Mouse (Mus musculus): Measurements from ENCODE around the gene 1700029I15Rik. TPM values are rescaled to one million over a fixed set of nuclear protein-coding genes. Genes with fewer than 3 reads are reported as not detected.

Gene 1700029I15Rik
- polyA plus RNA-seq, 1 experiment from 2014 or later: 1.9 TPM

GRCm38 (mm10) chr2:92364086-92364485 is 18.3 kb upstream of the 1700029I15Rik start:
- TF ChIP-seq CTCF (IDR thresholded peaks at IDR 0.05; ENCODE audit: low read depth) (no peak), EP300 (IDR thresholded peaks at IDR 0.05; ENCODE audit: low read depth) (no peak)
- Histone ChIP-seq H3K9ac (replicated peaks) (no peak overlapping the region), H3K36me3 (replicated peaks; ENCODE audit: insufficient read depth, low read length) (peaks cover 17% of the 10 kb centered on the region), H3K9me3 (ENCODE audit: low read length) (no peaks in the 10 kb centered on the region), H3K4me3 (ENCODE audit: low read depth, low read length) (no peak overlapping the region), H3K4me1 (ENCODE audit: insufficient read depth) (no peaks in the 10 kb centered on the region; the same call in 1 of the 2 replicates), H3K27me3 (ENCODE audit: insufficient read depth, low read length) (0 out of 2 replicates have a peak, but pooled peaks cover 3% of the 10 kb centered on the region), H3K27ac (ENCODE audit: low read depth) (no peak overlapping the region), H3K4me2 (ENCODE audit: low read depth, low read length) (no peak overlapping the region)
- 86% methylated on average over 4 of the region's 4 CpGs for WGBS (ENCODE audit: insufficient replicate concordance)
- ATAC-seq (no peak), DNase-seq (no peak)

- no peak overlapping the region for H3K27ac ChIP-seq (ENCODE audit: low read depth)
- TF ChIP-seq CTCF (IDR thresholded peaks at IDR 0.05; ENCODE audit: low read depth) (no peak), EP300 (IDR thresholded peaks at IDR 0.05; ENCODE audit: low read depth) (no peak)
- H3K36me3 ChIP-seq (replicated peaks; ENCODE audit: insufficient read depth, low read length): peaks cover 6% of the 10 kb centered on the region; the same call in 1 of the 2 replicates
- WGBS (ENCODE audit: insufficient replicate concordance): 82% methylated on average over 10 of the region's 10 CpGs
- H3K27me3 ChIP-seq (ENCODE audit: insufficient read depth, low read length): peaks cover 12% of the 10 kb centered on the region
- H3K4me3 ChIP-seq (ENCODE audit: low read depth, low read length): no peak overlapping the region
- H3K4me1 ChIP-seq (ENCODE audit: insufficient read depth): no peaks in the 10 kb centered on the region; the same call in none of the 2 replicates
- H3K9ac ChIP-seq (replicated peaks): no peak overlapping the region
- H3K4me2 ChIP-seq (ENCODE audit: low read depth, low read length): no peak overlapping the region
- H3K9me3 ChIP-seq (ENCODE audit: low read length): no peaks in the 10 kb centered on the region
- DNase-seq (no peak), ATAC-seq (no peak)
Measured at GRCm38 (mm10) chr2:92365568-92365967, 16.8 kb upstream of the 1700029I15Rik start.

- Histone ChIP-seq H3K27ac (ENCODE audit: low read depth) (no peak overlapping the region), H3K36me3 (replicated peaks; ENCODE audit: insufficient read depth, low read length) (no peaks in the 10 kb centered on the region), H3K4me1 (ENCODE audit: insufficient read depth) (peaks cover 10% of the 10 kb centered on the region), H3K9me3 (ENCODE audit: low read length) (no peaks in the 10 kb centered on the region), H3K4me3 (ENCODE audit: low read depth, low read length) (no peak overlapping the region), H3K27me3 (ENCODE audit: insufficient read depth, low read length) (peaks cover 20% of the 10 kb centered on the region), H3K4me2 (ENCODE audit: low read depth, low read length) (no peak overlapping the region), H3K9ac (replicated peaks) (no peak overlapping the region)
- 45% methylated on average over 20 of the region's 20 CpGs for WGBS (ENCODE audit: insufficient replicate concordance)
- ATAC-seq: peak; percentile 62
- TF ChIP-seq EP300 (IDR thresholded peaks at IDR 0.05; ENCODE audit: low read depth) (no peak), CTCF (IDR thresholded peaks at IDR 0.05; ENCODE audit: low read depth) (no peak)
- peak; percentile 64 for DNase-seq
Measured at GRCm38 (mm10) chr2:92367383-92368029, 14.8 kb upstream of the 1700029I15Rik start.

- peak overlapping the region; percentile 51 for H3K4me3 ChIP-seq (ENCODE audit: low read depth, low read length)
- 14% methylated on average over 19 of the region's 19 CpGs for WGBS (ENCODE audit: insufficient replicate concordance)
Measured at GRCm38 (mm10) chr2:92370375-92370774, 12.0 kb upstream of the 1700029I15Rik start.

GRCm38 (mm10) chr2:92370821-92371805 is 11.2 kb upstream of the 1700029I15Rik start:
- ATAC-seq: peak; percentile 15; the same call in 1 of the 2 replicates
- Histone ChIP-seq H3K4me2 (ENCODE audit: low read depth, low read length) (peak overlapping the region; percentile 82), H3K27me3 (ENCODE audit: insufficient read depth, low read length) (peaks cover 20% of the 10 kb centered on the region), H3K27ac (ENCODE audit: low read depth) (0 out of 2 replicates have a peak overlapping the region, but pooled peaks have one; percentile 6), H3K36me3 (replicated peaks; ENCODE audit: insufficient read depth, low read length) (no peaks in the 10 kb centered on the region), H3K4me3 (ENCODE audit: low read depth, low read length) (peak overlapping the region; percentile 51), H3K9me3 (ENCODE audit: low read length) (no peaks in the 10 kb centered on the region), H3K9ac (replicated peaks) (peak overlapping the region; percentile 65), H3K4me1 (ENCODE audit: insufficient read depth) (peaks cover 19% of the 10 kb centered on the region)
- 10% methylated on average over 40 of the region's 45 CpGs for WGBS (ENCODE audit: insufficient replicate concordance)
- peak; percentile 81 for DNase-seq
- TF ChIP-seq CTCF (IDR thresholded peaks at IDR 0.05; ENCODE audit: low read depth): no peak

More at GRCm38 (mm10) chr2:92370375-92370774, 12.0 kb upstream of the 1700029I15Rik start:
- Histone ChIP-seq H3K27me3 (ENCODE audit: insufficient read depth, low read length) (peaks cover 20% of the 10 kb centered on the region), H3K36me3 (replicated peaks; ENCODE audit: insufficient read depth, low read length) (no peaks in the 10 kb centered on the region), H3K27ac (ENCODE audit: low read depth) (no peak overlapping the region), H3K9ac (replicated peaks) (peak overlapping the region; percentile 65), H3K4me1 (ENCODE audit: insufficient read depth) (peaks cover 15% of the 10 kb centered on the region), H3K4me2 (ENCODE audit: low read depth, low read length) (peak overlapping the region; percentile 82), H3K9me3 (ENCODE audit: low read length) (no peaks in the 10 kb centered on the region)
- no peak for ATAC-seq
- TF ChIP-seq EP300 (IDR thresholded peaks at IDR 0.05; ENCODE audit: low read depth) (no peak), CTCF (IDR thresholded peaks at IDR 0.05; ENCODE audit: low read depth) (no peak)
- no peak for DNase-seq

All from liver, postnatal 0 days (tissue).